Mouse (Mus musculus): ENCODE results near the gene Egr4. TPM values are rescaled to one million over a fixed set of nuclear protein-coding genes. Genes with fewer than 3 reads are reported as not detected.

Egr4 gene
- total and polyA plus RNA-seq, 3 experiments: not detected

GRCm38 (mm10) chr6:85508602-85509001, 4.8 kb downstream of the Egr4 start:
- Histone ChIP-seq H3K9ac (ENCODE audit: insufficient read depth, low read depth) (no peak overlapping the region), H3K4me3 (replicated peaks in 1 of 3; ENCODE audit: low read depth in 2 of 3, low read length in 2 of 3, poor library complexity in 1 of 3) (no peak overlapping the region), H3K36me3 (replicated peaks in 1 of 2; ENCODE audit: control insufficient read depth in 1 of 2, insufficient read depth in 1 of 2, low read length in 1 of 2) (no peaks in the 10 kb centered on the region), H3K27ac (ENCODE audit: insufficient read depth, low read depth) (no peak overlapping the region), H3K27me3 (replicated peaks) (peaks cover 44% of the 10 kb centered on the region), H3K4me1 (ENCODE audit: control insufficient read depth in 1 of 2, insufficient read depth in 2 of 2) (no peaks in the 10 kb centered on the region), H3K79me2 (replicated peaks; ENCODE audit: control insufficient read depth, extremely low read depth, insufficient read depth, poor library complexity, severe bottlenecking) (no peaks in the 10 kb centered on the region), H3K4me2 (ENCODE audit: insufficient read depth, low read depth, poor library complexity, severe bottlenecking) (no peak overlapping the region), H3K9me3 (replicated peaks; ENCODE audit: low read length) (peaks cover 20% of the 10 kb centered on the region)
- dilution Hi-C loops (cut with MboI; ENCODE audit: extremely low pct_ligation_motif_present, extremely low pct_unique_long_range_greater_than_20kb, low sequenced_read_pairs) (no loop called here), in situ Hi-C loops (cut with MboI; ENCODE audit: low pct_ligation_motif_present, low pct_unique_long_range_greater_than_20kb, low sequenced_read_pairs) (no loop called here)
- no peak for TF ChIP-seq NRF1 (IDR thresholded peaks at IDR 0.05; ENCODE audit: low read depth, low read length)
- TF ChIP-seq KAT2A (IDR thresholded peaks at IDR 0.05; ENCODE audit: insufficient replicate concordance, low read length): no peak
- no peak for TF ChIP-seq POLR2A (IDR thresholded peaks at IDR 0.05; ENCODE audit: low read depth, low read length)
- TF ChIP-seq ETS1 (conservative IDR thresholded peaks at IDR 0.05; ENCODE audit: low read depth, low read length): no peak
- TF ChIP-seq SMC3 (IDR thresholded peaks at IDR 0.05; ENCODE audit: low read depth, low read length): no peak
- TF ChIP-seq MXI1 (IDR thresholded peaks at IDR 0.05; ENCODE audit: low read depth, low read length): no peak
- TF ChIP-seq ZNF384 (IDR thresholded peaks at IDR 0.05; ENCODE audit: low read depth, low read length): no peak
- no peak for TF ChIP-seq EP300 (IDR thresholded peaks at IDR 0.05; ENCODE audit: low read length)
- no peak for TF ChIP-seq MAX (IDR thresholded peaks at IDR 0.05; ENCODE audit: low read length)
- TF ChIP-seq TBP (conservative IDR thresholded peaks at IDR 0.05; ENCODE audit: low read depth, low read length): no peak
- TF ChIP-seq PAX5 (IDR thresholded peaks at IDR 0.05; ENCODE audit: low read length): no peak
- no peak for TF ChIP-seq MAFK (IDR thresholded peaks at IDR 0.05; ENCODE audit: insufficient replicate concordance, low read length)
- TF ChIP-seq SIN3A (IDR thresholded peaks at IDR 0.05; ENCODE audit: low read length): no peak
- no peak for TF ChIP-seq TCF12 (IDR thresholded peaks at IDR 0.05; ENCODE audit: low read depth, low read length)
- no peak for TF ChIP-seq UBTF (IDR thresholded peaks at IDR 0.05; ENCODE audit: low read depth, low read length)
- no peak for TF ChIP-seq JUN (IDR thresholded peaks at IDR 0.05; ENCODE audit: insufficient read depth, low read depth, low read length)
- TF ChIP-seq IRF4 (IDR thresholded peaks at IDR 0.05; ENCODE audit: low read depth, low read length): no peak
- TF ChIP-seq POLR2AphosphoS2 (IDR thresholded peaks at IDR 0.05; ENCODE audit: low read depth, low read length): no peak
- no peak for TF ChIP-seq CHD2 (IDR thresholded peaks at IDR 0.05; ENCODE audit: low read length)
- no peak for TF ChIP-seq E2F4 (IDR thresholded peaks at IDR 0.05; ENCODE audit: insufficient replicate concordance, low read depth, low read length)
- no peak for DNase-seq (ENCODE audit: extremely low read depth)

GRCm38 (mm10) chr6:85504908-85505307, 8.5 kb downstream of the Egr4 start:
- no peak for TF ChIP-seq ELF1 (IDR thresholded peaks at IDR 0.05; ENCODE audit: low read depth, low read length)
- no peak for TF ChIP-seq ZNF384 (IDR thresholded peaks at IDR 0.05; ENCODE audit: low read depth, low read length)
- no peak for TF ChIP-seq CTCF (conservative IDR thresholded peaks at IDR 0.05 in 1 of 2, IDR thresholded peaks at IDR 0.05 in 1 of 2; ENCODE audit: low read depth in 2 of 2, low read length in 2 of 2)
- TF ChIP-seq MAZ (IDR thresholded peaks at IDR 0.05; ENCODE audit: low read depth, low read length): no peak
- no peak for TF ChIP-seq NELFE (IDR thresholded peaks at IDR 0.05; ENCODE audit: low read depth, low read length)
- H3K4me2 ChIP-seq (ENCODE audit: insufficient read depth, low read depth, poor library complexity, severe bottlenecking): no peak overlapping the region
- no peak for DNase-seq (ENCODE audit: extremely low read depth)
- no peak overlapping the region for H3K9ac ChIP-seq (ENCODE audit: insufficient read depth, low read depth)
- H3K79me2 ChIP-seq (replicated peaks; ENCODE audit: control insufficient read depth, extremely low read depth, insufficient read depth, poor library complexity, severe bottlenecking): no peaks in the 10 kb centered on the region
- H3K4me1 ChIP-seq (ENCODE audit: control insufficient read depth in 1 of 2, insufficient read depth in 2 of 2): peaks cover 0 to 8% of the 10 kb centered on the region in 2 experiments; a peak in 2 of 4 replicates
- H3K27me3 ChIP-seq (replicated peaks): peaks cover 78% of the 10 kb centered on the region
- H3K9me3 ChIP-seq (replicated peaks; ENCODE audit: low read length): no peaks in the 10 kb centered on the region
- H3K4me3 ChIP-seq (replicated peaks in 1 of 3; ENCODE audit: low read depth in 2 of 3, low read length in 2 of 3, poor library complexity in 1 of 3): no peak overlapping the region
- no peaks in the 10 kb centered on the region for H3K36me3 ChIP-seq (replicated peaks in 1 of 2; ENCODE audit: control insufficient read depth in 1 of 2, insufficient read depth in 1 of 2, low read length in 1 of 2)
- dilution Hi-C loops (cut with MboI; ENCODE audit: extremely low pct_ligation_motif_present, extremely low pct_unique_long_range_greater_than_20kb, low sequenced_read_pairs): no loop called here
- H3K27ac ChIP-seq (ENCODE audit: insufficient read depth, low read depth): no peak overlapping the region
- in situ Hi-C loops (cut with MboI; ENCODE audit: low pct_ligation_motif_present, low pct_unique_long_range_greater_than_20kb, low sequenced_read_pairs): no loop called here

Measured in CH12.LX (cell line).